Mouse (Mus musculus) brain, embryonic 14.5 days (tissue): ENCODE measurements around the gene Agl.

Experiments
- CTCF ChIP-seq: fragments of 200-500 bp; IDR thresholded peaks from 2 replicates; pipeline ENCODE4 v1.5.1; 2012; ENCODE audit warnings: inconsistent platforms, mild to moderate bottlenecking, moderate library complexity, borderline replicate concordance; ENCODE audit not compliant: insufficient read depth, insufficient read length; ENCODE audit errors: extremely low read depth
- POLR2A ChIP-seq: fragments of 200-500 bp; IDR thresholded peaks from 2 replicates; pipeline ENCODE4 v1.6.1; 2012; ENCODE audit warnings: mild to moderate bottlenecking, inconsistent platforms, borderline replicate concordance; ENCODE audit not compliant: poor library complexity, insufficient read depth, insufficient read length, severe bottlenecking; ENCODE audit errors: extremely low read depth

- TF ChIP-seq POLR2A, result no peak
- no peak for TF ChIP-seq CTCF
These were observed 102.2 kb downstream of the Agl start for GRCm38 (mm10) chr3:116705637-116706204.
